16 mouse cellular contexts compared by ENCODE assay signal in the genomic region with DNA sequence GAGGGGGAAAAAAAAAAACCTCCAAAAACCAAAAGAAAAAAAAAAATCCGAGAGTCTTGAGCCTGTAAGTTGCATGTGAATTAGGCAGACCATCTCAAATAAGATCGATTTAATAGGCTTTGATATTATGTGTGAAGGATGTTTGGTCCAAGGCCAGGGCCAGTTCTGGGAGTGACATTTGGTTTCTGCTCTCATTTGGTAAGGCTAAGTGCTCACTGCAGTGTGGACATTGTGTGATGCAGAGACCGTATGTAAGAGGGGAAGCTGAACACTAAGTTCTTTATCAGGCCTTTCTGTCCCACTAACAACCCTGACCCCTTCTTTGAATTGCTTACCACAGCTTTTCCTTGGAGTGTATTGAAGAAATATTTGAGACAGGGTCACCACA. TPM values are rescaled to one million over a fixed set of nuclear protein-coding genes. Genes with fewer than 3 reads are reported as not detected.
A peak's percentile ranks its signal among the peaks of the same experiment; 100 is the strongest.
DNase-seq lines count a peak whose midpoint lies in the region; ATAC-seq and TF ChIP-seq lines count a peak whose summit lies in the region.
"Had no signal": no experiment of that assay in that cellular context is flagged by ENCODE, and none has a peak within 500 bp of the region (broad histone marks: within the 10 kb centered on the region; RNA-seq: fewer than 3 reads in every experiment).

No protein-coding gene starts in this region.

- H3K4me3 ChIP-seq in forebrain, embryonic 11.5 days (ENCODE audit: low read depth, low read length) = no peak overlapping the region
- H3K4me3 ChIP-seq in forebrain, embryonic 10.5 days = no peak overlapping the region
- no peak overlapping the region for H3K4me3 ChIP-seq in hindbrain, embryonic 13.5 days
- H3K4me3 ChIP-seq in midbrain, embryonic 16.5 days (ENCODE audit: low read depth, low read length) = no peak overlapping the region
- H3K4me3 ChIP-seq in kidney, adult 2 months (ENCODE audit: insufficient read depth, low read depth, low read length) = no peak overlapping the region
- no peak overlapping the region for H3K4me3 ChIP-seq in liver, embryonic 11.5 days (ENCODE audit: low read depth, low read length)
- H3K4me3 ChIP-seq: heart, adult 2 months; limb, embryonic 13.5 days had no signal

- TF ChIP-seq POLR2A in kidney, adult 2 months (IDR thresholded peaks at IDR 0.05; ENCODE audit: low read depth, low read length) = no peak

- no peaks in the 10 kb centered on the region for H3K27me3 ChIP-seq in forebrain, embryonic 11.5 days (ENCODE audit: control insufficient read depth, insufficient read depth, low read length)
- no peaks in the 10 kb centered on the region for H3K27me3 ChIP-seq in forebrain, embryonic 10.5 days (ENCODE audit: poor library complexity, severe bottlenecking)
- H3K27me3 ChIP-seq in hindbrain, embryonic 13.5 days = no peaks in the 10 kb centered on the region
- H3K27me3 ChIP-seq in midbrain, embryonic 16.5 days (ENCODE audit: control insufficient read depth, insufficient read depth, low read depth, low read length) = no peaks in the 10 kb centered on the region
- no peaks in the 10 kb centered on the region for H3K27me3 ChIP-seq in kidney, adult 2 months (replicated peaks; ENCODE audit: control insufficient read depth, insufficient read depth, low read length)
- H3K27me3 ChIP-seq in liver, embryonic 11.5 days (replicated peaks; ENCODE audit: control insufficient read depth, insufficient read depth, low read length) = no peaks in the 10 kb centered on the region
- H3K27me3 ChIP-seq: limb, embryonic 13.5 days had no signal

- H3K4me2 ChIP-seq in forebrain, embryonic 11.5 days (ENCODE audit: low read depth, low read length, severe bottlenecking) = no peak overlapping the region
- H3K4me2 ChIP-seq in hindbrain, embryonic 13.5 days = 0 out of 2 replicates have a peak overlapping the region, but pooled peaks have one; percentile 8
- H3K4me2 ChIP-seq in midbrain, embryonic 16.5 days (ENCODE audit: low read length) = peak overlapping the region; percentile 29; the same call in 1 of the 2 replicates
- H3K4me2 ChIP-seq in liver, embryonic 11.5 days = no peak overlapping the region
- H3K4me2 ChIP-seq: limb, embryonic 13.5 days had no signal

- no peak overlapping the region for H3K9ac ChIP-seq in forebrain, embryonic 11.5 days (ENCODE audit: low read length)
- H3K9ac ChIP-seq in hindbrain, embryonic 13.5 days = no peak overlapping the region
- H3K9ac ChIP-seq in midbrain, embryonic 16.5 days (ENCODE audit: low read depth, low read length) = no peak overlapping the region
- H3K9ac ChIP-seq in liver, embryonic 11.5 days (ENCODE audit: low read depth, low read length) = no peak overlapping the region
- H3K9ac ChIP-seq: limb, embryonic 13.5 days had no signal

- H3K4me1 ChIP-seq in forebrain, embryonic 11.5 days (replicated peaks; ENCODE audit: control insufficient read depth, insufficient read depth, low read length) = no peaks in the 10 kb centered on the region; the same call in 1 of the 2 replicates
- H3K4me1 ChIP-seq in forebrain, embryonic 10.5 days = peaks cover 9% of the 10 kb centered on the region
- no peaks in the 10 kb centered on the region for H3K4me1 ChIP-seq in hindbrain, embryonic 13.5 days (replicated peaks)
- H3K4me1 ChIP-seq in midbrain, embryonic 16.5 days (ENCODE audit: control insufficient read depth, insufficient read depth, low read length) = peaks cover 9% of the 10 kb centered on the region
- H3K4me1 ChIP-seq in kidney, adult 2 months (ENCODE audit: control insufficient read depth, insufficient read depth, low read length) = no peaks in the 10 kb centered on the region
- H3K4me1 ChIP-seq in liver, embryonic 11.5 days (replicated peaks; ENCODE audit: control insufficient read depth, insufficient read depth, low read length) = no peaks in the 10 kb centered on the region
- H3K4me1 ChIP-seq: limb, embryonic 13.5 days had no signal

- WGBS in forebrain, embryonic 11.5 days = 40% methylated on average over 3 of the region's 3 CpGs
- 72% methylated on average over 3 of the region's 3 CpGs for WGBS in forebrain, embryonic 10.5 days
- WGBS in hindbrain, embryonic 13.5 days = 45% methylated on average over 3 of the region's 3 CpGs
- WGBS in midbrain, embryonic 16.5 days = 6% methylated on average over 3 of the region's 3 CpGs
- 70% methylated on average over 3 of the region's 3 CpGs for WGBS in kidney, adult 2 months
- 77% methylated on average over 3 of the region's 3 CpGs for WGBS in liver, embryonic 11.5 days

- no peaks in the 10 kb centered on the region for H3K36me3 ChIP-seq in forebrain, embryonic 11.5 days (ENCODE audit: control insufficient read depth, insufficient read depth, low read length)
- no peaks in the 10 kb centered on the region for H3K36me3 ChIP-seq in forebrain, embryonic 10.5 days (replicated peaks)
- no peaks in the 10 kb centered on the region for H3K36me3 ChIP-seq in hindbrain, embryonic 13.5 days
- H3K36me3 ChIP-seq in midbrain, embryonic 16.5 days (ENCODE audit: control insufficient read depth, insufficient read depth, low read length) = no peaks in the 10 kb centered on the region
- H3K36me3 ChIP-seq in kidney, adult 2 months (ENCODE audit: control insufficient read depth, insufficient read depth, low read length) = no peaks in the 10 kb centered on the region
- no peaks in the 10 kb centered on the region for H3K36me3 ChIP-seq in liver, embryonic 11.5 days (ENCODE audit: control insufficient read depth, insufficient read depth, low read length)
- H3K36me3 ChIP-seq: limb, embryonic 13.5 days had no signal

- DNase-seq in forebrain, embryonic 11.5 days (ENCODE audit: low spot score) = no peak
- DNase-seq in forebrain, embryonic 10.5 days (ENCODE audit: extremely low spot score, low spot score) = no peak
- peak; percentile 39 for DNase-seq in brain, embryonic 18.5 days (ENCODE audit: low read depth, low spot score)
- no peak for DNase-seq in kidney, adult 2 months
- DNase-seq in adrenal gland, postnatal 10 days = no peak
- no peak for DNase-seq in liver, embryonic 11.5 days (ENCODE audit: low spot score)
- DNase-seq: kidney, postnatal 10 days; thymus, adult 18-20 months had no signal

- peak; percentile 52; the same call in 1 of the 2 replicates for ATAC-seq in forebrain, embryonic 11.5 days (replicated peaks; ENCODE audit: low FRiP score)
- 0 out of 2 replicates have a peak, but pooled peaks have one; percentile 52 for ATAC-seq in hindbrain, embryonic 13.5 days (ENCODE audit: low FRiP score)
- peak; percentile 83 for ATAC-seq in midbrain, embryonic 16.5 days
- ATAC-seq in liver, embryonic 11.5 days (replicated peaks; ENCODE audit: low FRiP score) = no peak
- ATAC-seq: intestine, embryonic 16.5 days had no signal

- no peaks in the 10 kb centered on the region for H3K9me3 ChIP-seq in forebrain, embryonic 11.5 days (ENCODE audit: control insufficient read depth, low read length)
- H3K9me3 ChIP-seq in forebrain, embryonic 10.5 days = no peaks in the 10 kb centered on the region
- H3K9me3 ChIP-seq in hindbrain, embryonic 13.5 days = no peaks in the 10 kb centered on the region
- no peaks in the 10 kb centered on the region for H3K9me3 ChIP-seq in midbrain, embryonic 16.5 days (replicated peaks; ENCODE audit: control insufficient read depth, low read length, poor library complexity, severe bottlenecking)
- no peaks in the 10 kb centered on the region for H3K9me3 ChIP-seq in liver, embryonic 11.5 days (ENCODE audit: control insufficient read depth, low read length)
- H3K9me3 ChIP-seq: limb, embryonic 13.5 days had no signal

- no peak for TF ChIP-seq CTCF in kidney, adult 2 months (conservative IDR thresholded peaks at IDR 0.05; ENCODE audit: insufficient read depth, insufficient read length, low read depth, low read length)

- H3K27ac ChIP-seq in forebrain, embryonic 11.5 days (ENCODE audit: low read depth, low read length) = no peak overlapping the region
- H3K27ac ChIP-seq in forebrain, embryonic 10.5 days = no peak overlapping the region
- no peak overlapping the region for H3K27ac ChIP-seq in hindbrain, embryonic 13.5 days
- H3K27ac ChIP-seq in midbrain, embryonic 16.5 days (ENCODE audit: low read length) = no peak overlapping the region
- H3K27ac ChIP-seq in kidney, adult 2 months (ENCODE audit: insufficient read depth, low read depth, low read length) = no peak overlapping the region
- H3K27ac ChIP-seq in liver, embryonic 11.5 days (ENCODE audit: low read depth, low read length) = no peak overlapping the region
- H3K27ac ChIP-seq: heart, adult 2 months; limb, embryonic 13.5 days had no signal

RNA-seq across cellular contexts. Expression of a gene that starts 44.4 kb away (rescaled TPM):
- 0.39 and 1.1 TPM in 2 replicates for polyA plus RNA-seq in forebrain, embryonic 11.5 days (2014; fragmentation: Nextera tagmentation; extraction: Ambion mirVana)
- 0.18 and 0.20 TPM in 2 replicates for polyA plus RNA-seq in forebrain, embryonic 10.5 days (2016; fragmentation: Nextera tagmentation; extraction: Ambion mirVana)
- 12.5 and 19.8 TPM in 2 replicates for polyA plus RNA-seq in hindbrain, embryonic 13.5 days (2015; fragmentation: Nextera tagmentation; extraction: Ambion mirVana)
- 19.0 and 21.2 TPM in 2 replicates for polyA plus RNA-seq in midbrain, embryonic 16.5 days (2015; fragmentation: Nextera tagmentation; extraction: Ambion mirVana)
- 0.08 TPM in 1 of 2 replicates, not detected in the other for polyA plus RNA-seq in kidney, adult 2 months (2012; rRNA removed)
- under 1 TPM; 0.24 to 0.30 TPM for total RNA-seq in adrenal gland, postnatal 10 days (2021)
- polyA plus RNA-seq in liver, embryonic 11.5 days (2014; fragmentation: Nextera tagmentation; extraction: Ambion mirVana) = not detected in 2 replicates
- total RNA-seq: gastrocnemius, adult 18-20 months; monocyte, adult 5-6 weeks had no signal
- polyA plus RNA-seq: liver, embryonic 16.5 days had no signal

Comparison
In these comparisons a context has a peak if more than half of its experiments do, and no peak if none do; other contexts are left out.
1. H3K4me2 ChIP-seq: peak in hindbrain, embryonic 13.5 days (single experiment) and midbrain, embryonic 16.5 days (single experiment); none in forebrain, embryonic 11.5 days (single experiment) and liver, embryonic 11.5 days (single experiment).